ENCODE assay signal across 33 mouse cellular contexts in the genomic region with DNA sequence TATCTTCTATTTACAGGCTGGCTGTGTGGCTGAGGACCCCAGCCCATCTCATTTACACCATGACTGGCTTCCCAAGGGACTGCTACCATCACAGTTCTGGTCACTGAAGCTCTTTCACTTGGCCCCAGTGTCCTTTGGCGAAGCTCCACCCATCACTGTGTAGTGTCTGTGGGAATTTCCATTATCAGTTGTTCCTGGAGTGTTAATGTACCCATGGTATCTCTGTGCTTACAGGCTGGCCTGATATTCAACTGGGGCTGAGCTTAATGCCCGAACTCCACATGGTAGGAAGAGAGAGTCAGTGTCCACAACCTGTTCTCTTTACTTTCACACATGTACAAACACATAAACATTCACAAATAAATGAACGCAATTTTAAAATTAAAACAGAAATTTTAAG. TPM values are rescaled to one million over a fixed set of nuclear protein-coding genes. Genes with fewer than 3 reads are reported as not detected.
"Had no signal": no experiment of that assay in that cellular context is flagged by ENCODE, and none has a peak within 500 bp of the region (broad histone marks: within the 10 kb centered on the region; RNA-seq: fewer than 3 reads in every experiment).

No protein-coding gene starts in this region.

- ATAC-seq: hindbrain, embryonic 16.5 days; inflammation-experienced regulatory T-cells, adult 6 months; intestine, embryonic 15.5 days; intestine, postnatal 0 days had no signal

- H3K27me3 ChIP-seq: heart, embryonic 13.5 days; heart, embryonic 15.5 days; hindbrain, embryonic 12.5 days; intestine, embryonic 15.5 days; limb, embryonic 13.5 days; limb, embryonic 15.5 days; liver, embryonic 15.5 days had no signal

- H3K9me3 ChIP-seq: heart, embryonic 13.5 days; heart, embryonic 15.5 days; hindbrain, embryonic 12.5 days; intestine, embryonic 15.5 days; limb, embryonic 13.5 days; limb, embryonic 15.5 days; liver, embryonic 15.5 days had no signal

- H3K27ac ChIP-seq: heart, adult 2 months; heart, embryonic 13.5 days; heart, embryonic 15.5 days; hindbrain, embryonic 12.5 days; hindbrain, embryonic 14.5 days; intestine, embryonic 15.5 days; layer of hippocampus, adult 2 months; limb, embryonic 13.5 days; limb, embryonic 15.5 days; liver, embryonic 15.5 days had no signal

- H3K4me3 ChIP-seq: heart, adult 2 months; heart, embryonic 13.5 days; heart, embryonic 15.5 days; hindbrain, embryonic 12.5 days; intestine, embryonic 15.5 days; layer of hippocampus, adult 2 months; limb, embryonic 13.5 days; limb, embryonic 15.5 days; liver, embryonic 15.5 days had no signal

- H3K4me1 ChIP-seq: heart, embryonic 13.5 days; heart, embryonic 15.5 days; hindbrain, embryonic 12.5 days; intestine, embryonic 15.5 days; limb, embryonic 13.5 days; limb, embryonic 15.5 days had no signal

- H3K36me3 ChIP-seq: liver, embryonic 15.5 days had no signal

- H3K9ac ChIP-seq: heart, embryonic 13.5 days; heart, embryonic 15.5 days; hindbrain, embryonic 12.5 days; hindbrain, embryonic 14.5 days; intestine, embryonic 15.5 days; limb, embryonic 13.5 days; limb, embryonic 15.5 days; liver, embryonic 15.5 days had no signal

- H3K4me2 ChIP-seq: heart, embryonic 11.5 days; heart, embryonic 13.5 days; heart, embryonic 15.5 days; hindbrain, embryonic 12.5 days; hindbrain, embryonic 14.5 days; intestine, embryonic 15.5 days; limb, embryonic 13.5 days; limb, embryonic 15.5 days; liver, embryonic 15.5 days had no signal

- DNase-seq: gastrocnemius, postnatal 14 days; gastrocnemius, postnatal 36 days; heart, adult 11 months; heart, adult 2 months; heart, postnatal 14 days; heart, postnatal 36 days; kidney, adult 18-20 months; kidney, adult 8-10 months; kidney, postnatal 10 days; kidney, postnatal 25 days; kidney, postnatal 4 days; layer of hippocampus, postnatal 36 days; left cerebral cortex, postnatal 4 days had no signal

RNA-seq across cellular contexts. Expression of gene A930017K11Rik, which starts 41.1 kb away (rescaled TPM):
- total RNA-seq: gastrocnemius, adult 18-20 months; gastrocnemius, adult 8-10 months; gastrocnemius, postnatal 14 days; gastrocnemius, postnatal 36 days; heart, postnatal 14 days; hematopoietic stem cell, adult 5-6 weeks; layer of hippocampus, postnatal 10 days; left cerebral cortex, postnatal 10 days; left cerebral cortex, postnatal 4 days had no signal
- polyA plus RNA-seq: heart, postnatal 0 days; inflammation-experienced regulatory T-cells, adult 6 months had no signal

RNA-seq across cellular contexts. Expression of gene Nhlrc4, which starts 48.7 kb away (rescaled TPM):
- total RNA-seq: gastrocnemius, adult 18-20 months; gastrocnemius, adult 8-10 months; gastrocnemius, postnatal 14 days; gastrocnemius, postnatal 36 days; hematopoietic stem cell, adult 5-6 weeks; layer of hippocampus, postnatal 10 days; left cerebral cortex, postnatal 10 days; left cerebral cortex, postnatal 25 days; left cerebral cortex, postnatal 4 days had no signal
- polyA plus RNA-seq: heart, embryonic 13.5 days; heart, postnatal 0 days; hindbrain, embryonic 12.5 days; hindbrain, embryonic 14.5 days; inflammation-experienced regulatory T-cells, adult 6 months; intestine, postnatal 0 days; limb, embryonic 13.5 days had no signal
